Mouse (Mus musculus) cerebellum, postnatal 14 days (tissue): ENCODE measurements around the gene Abr.

ENCODE experiments used
- DNase-seq, 2 experiments: peaks; one replicate each; pipeline ENCODE4 v3.0.0; 2021; ENCODE audit warnings: mixed read lengths in 2 of 2

The Abr gene

GRCm38 (mm10) chr11:76623206-76623961, 1.3 kb upstream of the Abr start:
- peak; percentile 81 to 84 for DNase-seq

DNA sequence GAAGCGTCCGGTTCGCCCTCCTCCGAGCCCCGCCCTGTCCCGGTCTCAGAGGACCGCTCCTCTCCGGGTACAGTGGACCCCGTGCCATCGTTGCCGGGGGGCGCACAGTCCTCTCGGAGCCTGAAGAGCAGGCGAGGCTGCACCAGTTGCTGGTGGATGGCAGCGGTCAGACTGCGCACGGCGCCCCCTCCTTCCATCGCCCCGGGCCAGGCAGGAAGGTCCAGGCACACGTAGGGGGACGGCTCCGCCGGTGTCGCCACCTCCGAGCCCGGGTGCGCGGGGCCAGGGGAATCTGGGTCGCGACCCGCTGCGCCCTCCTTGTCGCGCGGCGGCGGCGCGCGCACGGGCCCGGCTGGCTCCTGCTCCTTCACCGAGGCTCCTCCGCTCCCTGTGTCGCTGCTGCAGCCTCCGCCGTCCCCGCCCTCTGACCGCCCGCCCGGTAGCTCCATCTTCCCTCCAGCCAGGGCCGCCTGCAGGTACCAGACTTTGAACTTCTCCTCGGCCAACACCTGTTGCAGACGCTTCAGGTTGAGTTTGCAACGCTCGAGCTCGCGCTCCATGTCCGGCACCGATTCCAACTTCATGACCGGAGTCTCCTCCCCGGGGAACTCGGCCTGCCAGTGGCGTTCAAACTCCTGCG, 572 bp upstream of the Abr start:
- DNase-seq: peak; percentile 48 to 58

DNA sequence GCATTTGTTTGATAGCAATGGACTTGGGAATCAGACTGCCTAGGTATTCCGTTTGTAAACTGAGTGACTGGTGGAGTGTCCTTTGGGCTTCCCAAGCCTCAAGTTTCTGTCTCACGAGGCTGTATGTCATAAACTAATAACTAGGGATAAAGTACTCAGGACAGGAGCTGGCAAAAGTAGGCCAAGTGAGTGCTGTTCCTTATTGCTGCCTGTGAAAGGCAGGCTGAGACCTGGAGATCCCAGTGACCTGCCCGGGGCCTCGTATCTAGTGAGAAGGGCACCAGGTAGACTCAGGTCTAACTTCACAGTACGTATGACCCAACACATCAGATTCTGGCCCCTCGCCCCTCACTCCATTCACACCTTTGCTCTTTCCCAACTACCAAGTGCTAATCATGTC, 4.0 kb downstream of the Abr start:
- DNase-seq: no peak

- no peak for DNase-seq
Observed at GRCm38 (mm10) chr11:76614246-76614645, 7.9 kb downstream of the Abr start.

DNA sequence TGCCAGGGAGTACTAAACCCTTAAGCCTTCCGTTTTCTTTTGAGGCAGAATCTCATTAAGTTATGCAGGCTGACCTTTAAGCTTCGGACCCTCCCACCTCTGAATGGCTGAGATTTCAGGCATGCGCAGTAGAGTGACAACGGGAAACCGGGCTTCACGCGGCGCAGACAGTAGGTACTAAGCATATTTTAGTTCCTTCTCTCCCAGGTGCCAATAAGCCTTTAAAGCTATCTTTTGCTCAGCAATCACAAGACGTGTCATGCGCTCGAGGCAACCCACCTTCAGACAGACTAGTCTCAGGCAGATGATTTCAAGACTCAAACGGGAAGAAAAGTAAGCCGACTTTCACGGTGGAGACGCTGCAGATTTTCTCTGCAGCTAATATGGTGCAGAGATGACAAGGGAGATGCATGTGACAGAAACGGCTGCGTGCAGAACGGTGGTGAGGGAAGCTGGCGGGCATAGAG, 9.4 kb downstream of the Abr start:
- peak; percentile 72 to 74 for DNase-seq

GRCm38 (mm10) chr11:76610948-76611347, 11.2 kb downstream of the Abr start:
- DNase-seq: no peak

- no peak for DNase-seq
Observed at GRCm38 (mm10) chr11:76606521-76606920, 15.6 kb downstream of the Abr start.

DNA sequence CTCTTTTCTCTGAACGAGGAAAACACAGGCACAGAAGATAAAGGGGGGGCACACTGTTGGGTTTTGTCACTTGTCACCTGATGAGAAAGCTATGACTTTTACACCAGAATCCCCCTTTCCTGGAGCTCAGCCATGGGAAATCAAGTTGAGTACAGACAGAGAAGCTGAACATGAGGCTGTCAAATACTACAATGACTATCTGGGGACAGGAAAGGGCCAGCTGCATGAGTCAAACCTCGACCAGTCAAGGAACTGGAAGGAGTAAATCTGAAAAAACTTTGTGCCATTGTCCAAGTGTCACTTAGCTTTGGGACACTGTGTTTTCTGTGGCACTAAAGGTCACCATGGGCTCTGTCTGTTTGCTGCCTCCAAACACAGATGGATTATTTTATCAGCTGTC, 22.9 kb downstream of the Abr start:
- DNase-seq: no peak

GRCm38 (mm10) chr11:76598757-76599156, 23.4 kb downstream of the Abr start:
- no peak for DNase-seq

DNA sequence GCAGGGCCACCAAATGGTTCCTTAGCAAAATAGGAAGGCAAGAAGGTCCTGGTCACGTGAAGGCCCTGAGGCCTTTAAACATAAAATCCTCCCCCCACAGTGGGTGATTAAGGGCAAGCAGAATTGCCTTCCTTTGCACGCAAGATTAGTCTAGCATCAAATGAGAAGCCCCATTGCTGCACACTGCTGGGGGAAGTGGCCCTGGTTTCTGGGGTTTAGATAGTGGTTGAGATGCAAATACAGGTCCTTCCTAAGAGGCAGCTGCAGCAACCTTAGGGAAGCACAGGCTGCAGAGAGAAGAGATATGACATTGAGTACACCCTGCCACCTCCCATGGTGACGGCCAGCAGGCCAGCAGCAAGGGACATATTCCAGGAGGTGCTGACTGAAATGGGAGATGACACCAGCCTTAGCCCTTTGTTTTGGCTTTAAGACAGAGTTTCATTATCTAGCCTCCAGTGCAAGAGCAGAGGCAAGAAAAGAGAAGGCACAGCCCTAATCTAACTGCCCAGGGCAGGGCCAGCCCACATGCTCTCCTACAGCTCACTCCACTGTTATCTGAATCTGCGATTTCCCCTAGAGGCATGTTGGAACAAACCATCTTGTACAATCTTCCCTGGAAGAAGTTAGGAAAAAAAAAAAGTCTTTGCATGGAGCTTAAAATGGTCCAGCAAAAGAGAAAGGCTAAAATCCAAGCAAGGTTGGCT, 28.3 kb downstream of the Abr start:
- DNase-seq: no peak

DNA sequence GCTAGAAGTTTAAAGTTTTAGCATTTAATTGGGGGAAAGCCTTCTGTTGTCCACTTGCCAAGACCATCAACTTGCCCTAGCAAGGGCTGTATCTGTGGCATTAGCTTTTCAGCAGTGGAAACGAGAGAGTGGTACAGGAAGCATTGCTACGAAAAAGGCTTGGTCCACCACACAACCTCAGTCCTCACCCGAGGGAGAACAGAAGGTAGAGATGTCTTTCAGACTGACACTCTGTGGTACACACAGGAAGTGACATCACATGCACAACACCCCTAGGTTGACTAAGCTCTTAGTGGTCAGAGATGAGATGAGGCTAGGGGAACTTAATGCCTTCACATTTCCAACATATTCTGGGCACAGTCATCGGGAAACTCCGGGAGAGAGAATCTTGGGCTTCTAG, 32.4 kb downstream of the Abr start:
- DNase-seq: no peak

- no peak for DNase-seq
Observed at GRCm38 (mm10) chr11:76588632-76589485, 33.3 kb downstream of the Abr start.

- DNase-seq: no peak
Observed at GRCm38 (mm10) chr11:76588032-76588431, 34.1 kb downstream of the Abr start.

GRCm38 (mm10) chr11:76587333-76587732, 34.8 kb downstream of the Abr start:
- DNase-seq: no peak

DNA sequence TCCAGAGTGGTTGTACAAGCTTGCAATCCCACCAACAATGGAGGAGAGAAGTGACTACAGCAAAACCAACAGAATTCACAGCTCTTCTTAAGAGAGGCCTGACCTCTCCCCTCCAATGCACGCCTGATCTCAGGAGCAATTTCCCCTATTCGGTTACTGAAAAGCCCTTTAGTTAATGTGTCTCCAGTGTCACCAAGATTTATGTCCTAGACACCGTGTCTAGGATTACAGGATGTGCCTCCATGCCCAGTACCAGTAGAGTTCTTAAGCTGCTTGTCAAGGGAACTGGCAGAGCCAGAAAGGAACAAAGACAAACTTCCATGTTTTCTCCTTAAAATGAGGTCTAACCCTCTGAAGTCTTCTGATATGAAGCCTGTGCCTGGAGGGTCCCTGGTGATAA, 36.0 kb downstream of the Abr start:
- DNase-seq: no peak

DNA sequence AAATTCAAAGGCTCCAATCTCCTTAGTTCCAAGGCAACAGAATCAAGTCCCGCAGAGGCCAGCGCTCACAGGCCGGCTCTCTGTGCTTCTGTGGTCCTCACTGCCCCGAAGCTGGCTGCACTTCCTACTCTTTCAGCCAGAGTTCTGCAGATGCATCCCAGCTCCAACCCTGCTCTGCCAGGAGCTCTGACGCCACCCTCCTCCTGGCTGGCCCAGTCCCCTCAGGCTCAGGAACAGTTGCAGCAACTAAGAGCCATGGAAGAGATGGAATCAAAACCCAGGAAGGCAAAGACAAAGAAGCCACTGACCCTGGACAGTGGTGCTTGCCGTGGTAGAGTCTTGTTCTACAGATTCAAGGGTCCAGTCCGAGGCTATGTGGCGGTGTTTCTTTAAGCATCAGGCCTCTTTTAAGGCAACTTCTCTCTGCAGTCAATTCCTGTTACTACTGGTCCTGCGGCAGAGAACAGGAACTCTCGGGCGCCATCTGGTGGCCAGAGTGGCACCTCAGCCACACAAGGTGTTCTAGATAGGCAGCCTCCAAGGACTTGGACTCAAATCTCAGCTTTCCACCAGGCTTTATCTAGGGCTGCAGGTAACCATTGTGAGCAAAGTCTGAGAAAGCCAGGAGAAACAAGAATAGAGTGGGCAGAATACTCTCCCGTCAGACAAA, 44.4 kb downstream of the Abr start:
- DNase-seq: peak; percentile 96 to 98

GRCm38 (mm10) chr11:76572820-76573385, 49.2 kb downstream of the Abr start:
- DNase-seq: no peak

- peak in 1 of 2 experiments; percentile 48 for DNase-seq
Observed at GRCm38 (mm10) chr11:76571613-76571929, 50.5 kb downstream of the Abr start.

DNA sequence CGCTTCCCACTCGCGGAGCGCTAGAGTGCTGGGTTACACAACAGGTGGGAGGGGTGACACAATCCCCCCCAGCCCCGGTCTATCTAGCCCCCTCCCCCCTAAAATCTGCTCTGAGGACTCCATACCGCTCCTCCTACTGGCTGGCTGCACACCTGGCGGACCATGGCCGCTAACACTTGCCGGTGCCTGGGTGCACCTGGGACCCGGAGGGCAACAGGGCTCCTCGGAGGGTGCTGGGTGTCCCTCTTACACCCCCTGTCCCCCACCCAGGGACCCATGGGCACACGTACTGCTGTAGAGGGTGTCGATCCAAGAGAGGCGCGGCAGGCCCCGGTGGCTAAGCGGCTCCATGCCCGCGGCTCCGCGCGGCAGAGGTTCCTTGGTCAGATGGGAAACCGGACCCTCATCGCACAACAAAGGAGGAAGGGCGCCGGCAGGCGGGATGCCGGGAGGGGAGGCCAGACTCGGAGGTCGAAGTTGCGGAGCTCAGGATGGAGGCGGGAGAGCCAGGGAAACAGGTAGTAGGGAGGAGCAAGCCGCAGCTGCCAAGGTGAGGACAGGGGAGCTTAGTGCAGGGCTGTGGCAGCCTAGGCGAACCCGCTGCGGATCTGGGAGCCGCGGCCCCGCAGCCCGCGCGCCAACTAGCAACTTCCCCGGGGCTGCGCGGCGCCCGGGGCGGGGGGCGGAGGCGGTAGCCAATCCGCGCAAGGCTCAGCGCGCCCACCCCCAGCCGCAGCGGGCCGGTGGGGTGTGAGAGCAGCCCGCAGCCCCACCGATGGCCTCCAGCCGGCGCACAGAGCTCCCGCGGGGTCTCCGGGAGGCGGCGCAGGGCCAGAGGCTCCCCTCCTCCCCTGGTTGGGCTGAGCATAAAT, 51.1 kb downstream of the Abr start:
- peak; percentile 42 to 50 for DNase-seq

DNA sequence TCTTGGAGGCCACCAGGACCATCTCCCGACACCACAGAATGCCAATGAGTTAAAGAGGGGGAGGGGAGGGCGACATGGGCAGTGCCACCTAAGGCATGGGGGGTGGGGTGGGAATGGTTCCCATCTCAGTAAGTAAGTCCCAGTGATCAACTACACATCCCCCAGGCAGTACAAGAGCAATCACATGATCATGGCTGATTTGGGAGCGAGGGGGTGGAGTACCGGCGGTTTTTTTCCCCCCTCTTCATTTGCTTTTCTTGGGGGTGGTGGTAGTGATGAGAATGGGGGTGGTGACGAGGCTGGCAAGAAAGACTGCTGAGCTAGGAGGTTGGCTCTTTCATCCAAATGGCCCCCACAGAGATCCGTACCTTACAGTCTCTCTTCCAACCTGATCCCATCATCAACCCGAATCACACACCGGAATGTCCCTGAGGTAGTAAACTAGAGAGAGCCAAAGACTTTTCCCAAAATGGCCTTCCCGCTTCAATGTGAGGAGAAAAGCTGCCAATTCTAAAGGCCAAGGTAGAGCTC, 51.8 kb downstream of the Abr start:
- DNase-seq: peak in 1 of 2 experiments; percentile 37

- no peak for DNase-seq
Observed at GRCm38 (mm10) chr11:76569436-76569835, 52.7 kb downstream of the Abr start.
